Mouse (Mus musculus): Measurements from ENCODE around the gene Cpm.

Cpm gene

DNA sequence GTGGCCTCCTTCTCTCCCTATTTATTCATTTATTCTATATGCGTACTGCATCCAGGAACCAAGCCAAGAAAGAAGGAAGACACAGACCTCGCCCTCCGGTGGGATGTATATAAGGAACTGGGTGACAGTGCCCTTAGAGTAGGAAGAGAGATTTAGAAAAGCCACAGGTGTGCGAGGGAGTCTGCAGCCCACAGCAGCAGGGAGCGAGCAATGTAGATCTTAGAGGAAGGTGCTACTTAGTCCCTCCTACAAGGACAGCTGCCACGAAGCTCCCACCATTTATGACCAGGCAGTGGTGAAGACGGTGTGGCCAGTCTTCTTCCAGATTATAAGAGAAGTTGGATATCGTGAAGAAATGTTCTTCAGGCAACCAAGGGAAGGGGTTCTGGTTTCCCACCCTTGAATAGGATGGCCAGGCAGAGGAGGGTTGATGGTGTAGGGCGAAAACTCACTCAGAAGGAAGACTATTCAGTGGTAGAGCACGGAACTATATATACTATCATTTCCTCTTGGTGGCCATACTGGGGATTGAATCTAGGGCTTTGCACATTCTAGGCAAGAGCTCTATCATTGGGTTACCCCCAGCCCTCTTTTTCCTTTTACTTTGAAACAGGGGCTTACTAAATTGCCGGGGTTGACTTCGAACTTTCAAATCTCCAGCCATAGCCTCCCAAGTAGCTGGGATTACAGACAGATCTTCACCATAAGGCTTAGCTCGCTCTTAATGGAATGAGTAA is 42.8 kb downstream of the Cpm start:
- CTCF ChIA-PET: no interaction called here

DNA sequence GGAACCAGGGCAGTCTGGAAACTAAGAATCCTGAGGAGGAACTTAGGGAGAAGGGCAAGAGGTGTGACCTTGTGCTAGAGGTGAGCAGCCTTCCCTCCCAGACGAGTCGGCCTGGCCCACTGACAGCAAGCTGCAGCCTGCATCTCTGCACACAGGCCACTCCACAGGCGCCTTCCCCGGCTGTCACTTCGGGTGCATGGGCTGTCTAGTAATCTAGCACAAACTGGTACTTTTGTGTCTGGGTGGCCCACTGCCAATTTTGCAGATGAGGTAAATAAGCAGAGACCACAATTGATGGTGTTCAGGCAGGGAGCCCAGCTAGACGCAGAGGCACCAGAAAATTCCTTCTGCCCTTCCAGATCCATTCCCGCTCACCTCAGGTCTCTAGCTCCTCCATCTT is 43.4 kb downstream of the Cpm start:
- CTCF ChIA-PET: no interaction called here

GRCm38 (mm10) chr10:117673913-117674312 is 44.6 kb downstream of the Cpm start:
- CTCF ChIA-PET: interaction anchor here (0.6 to 0.7 kb wide), 2 partner anchors 111 to 442 kb away, joined by 3 to 4 read pairs; no protein-coding TSS in a partner anchor

DNA sequence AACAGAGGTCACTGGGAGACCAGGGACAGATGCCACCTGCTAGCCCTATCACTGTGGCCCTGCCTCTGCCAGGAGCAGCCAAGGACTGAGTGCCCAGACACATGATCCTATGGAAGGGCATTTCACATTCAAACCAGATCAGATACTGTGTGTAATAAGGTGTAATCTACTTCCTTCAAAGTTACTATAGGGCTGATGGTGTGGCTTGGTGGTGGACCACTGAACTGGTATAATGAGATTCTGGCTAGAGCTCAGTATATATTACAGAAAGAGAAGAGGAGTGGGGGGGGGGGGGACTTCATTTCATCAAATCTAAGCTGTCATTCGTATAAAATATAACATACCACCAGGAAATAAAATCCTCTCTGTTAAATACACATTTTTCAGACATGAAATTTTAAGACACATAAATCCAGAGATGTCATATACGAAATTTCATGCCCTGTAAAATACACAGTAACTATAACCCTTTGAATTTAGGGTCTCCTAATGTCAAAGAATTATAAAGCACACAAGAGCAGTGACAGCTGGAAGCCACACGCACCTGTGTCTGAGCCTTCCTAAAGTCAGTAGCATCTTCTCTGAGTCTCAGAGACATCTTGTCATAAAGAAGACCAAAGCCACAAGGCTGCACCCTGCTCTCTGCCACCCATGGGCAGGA is 45.2 kb downstream of the Cpm start:
- CTCF ChIA-PET: interaction anchor here (0.6 to 0.7 kb wide), 2 partner anchors 112 to 443 kb away, joined by 3 to 4 read pairs; no protein-coding TSS in a partner anchor

DNA sequence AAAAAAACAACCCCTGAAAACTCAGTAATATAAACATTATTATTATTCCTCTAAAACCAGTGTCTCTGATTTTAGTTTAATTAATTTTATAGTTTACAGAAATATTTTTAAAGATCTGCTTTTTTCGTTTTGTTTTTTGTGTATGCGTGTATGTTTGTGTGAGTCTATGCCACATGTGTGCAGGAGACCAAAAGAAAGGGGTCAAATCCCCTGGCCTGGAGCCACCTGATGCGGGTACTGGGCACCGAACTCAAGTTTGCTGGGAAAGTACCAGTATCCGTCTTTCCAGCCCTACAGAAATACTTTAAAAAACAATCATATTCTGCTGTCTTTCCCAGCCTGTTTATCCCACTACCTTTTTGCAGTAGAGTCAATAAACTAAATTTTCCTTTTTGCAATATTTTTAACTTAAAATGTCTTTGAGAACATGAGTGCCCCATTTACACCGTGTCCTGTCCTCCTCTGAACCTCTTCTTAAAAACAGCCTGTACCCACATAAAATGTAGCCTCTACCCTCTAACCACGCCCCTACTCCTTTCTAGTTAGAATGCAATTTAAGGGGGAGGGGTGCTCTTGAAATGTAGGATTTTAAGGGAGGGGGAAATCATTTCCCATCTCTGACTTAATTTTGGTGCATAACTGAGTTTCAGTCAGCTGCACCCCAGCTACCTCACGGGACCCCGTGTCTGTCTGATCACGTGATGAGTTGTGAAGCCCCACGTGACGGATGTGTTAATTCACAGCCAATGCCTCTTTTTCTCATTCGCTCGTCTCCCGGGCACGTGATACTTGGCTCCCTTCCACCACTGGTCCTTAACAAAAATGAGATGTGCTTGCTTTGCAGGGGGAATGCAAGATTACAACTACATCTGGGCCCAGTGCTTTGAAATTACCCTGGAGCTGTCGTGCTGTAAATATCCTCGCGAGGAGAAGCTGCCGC is 46.1 kb downstream of the Cpm start:
- CTCF ChIA-PET: interaction anchor here (0.7 kb wide), 1 partner anchor 221 kb away, joined by 3 read pairs; no protein-coding TSS in a partner anchor

DNA sequence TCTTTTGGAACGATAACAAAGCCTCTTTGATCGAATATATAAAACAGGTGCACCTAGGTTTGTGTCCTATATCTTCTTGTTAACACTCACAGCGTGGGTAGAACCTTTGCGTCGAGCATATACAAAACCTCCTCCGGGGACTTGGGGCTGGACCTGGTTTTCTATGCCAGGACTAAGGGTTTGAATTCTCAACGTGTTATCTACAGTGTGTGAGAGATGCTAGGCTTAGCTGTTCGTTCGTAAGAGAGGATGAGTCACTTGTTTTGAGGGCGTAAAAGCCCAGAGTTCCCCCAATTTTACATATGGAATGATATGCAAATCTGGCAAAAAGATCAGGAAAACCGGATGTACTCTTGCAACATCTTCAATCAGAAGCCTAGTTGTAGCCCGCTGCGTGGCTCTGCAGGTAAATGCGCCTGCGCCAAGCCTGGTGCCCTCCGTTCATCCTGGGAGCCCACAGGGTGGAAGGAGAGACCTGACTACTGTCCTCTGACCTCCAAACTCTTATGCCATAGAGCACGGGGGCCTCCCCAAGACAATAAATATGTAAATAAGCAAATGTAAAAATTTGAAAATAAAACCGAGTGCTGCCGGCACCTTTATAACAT is 46.8 kb downstream of the Cpm start:
- CTCF ChIA-PET: interaction anchor here (0.7 kb wide), 1 partner anchor 222 kb away, joined by 3 read pairs; no protein-coding TSS in a partner anchor

GRCm38 (mm10) chr10:117676644-117677313 is 47.5 kb downstream of the Cpm start:
- CTCF ChIA-PET: interaction anchor here (0.7 kb wide), 1 partner anchor 105 kb away, joined by 3 read pairs; no protein-coding TSS in a partner anchor

DNA sequence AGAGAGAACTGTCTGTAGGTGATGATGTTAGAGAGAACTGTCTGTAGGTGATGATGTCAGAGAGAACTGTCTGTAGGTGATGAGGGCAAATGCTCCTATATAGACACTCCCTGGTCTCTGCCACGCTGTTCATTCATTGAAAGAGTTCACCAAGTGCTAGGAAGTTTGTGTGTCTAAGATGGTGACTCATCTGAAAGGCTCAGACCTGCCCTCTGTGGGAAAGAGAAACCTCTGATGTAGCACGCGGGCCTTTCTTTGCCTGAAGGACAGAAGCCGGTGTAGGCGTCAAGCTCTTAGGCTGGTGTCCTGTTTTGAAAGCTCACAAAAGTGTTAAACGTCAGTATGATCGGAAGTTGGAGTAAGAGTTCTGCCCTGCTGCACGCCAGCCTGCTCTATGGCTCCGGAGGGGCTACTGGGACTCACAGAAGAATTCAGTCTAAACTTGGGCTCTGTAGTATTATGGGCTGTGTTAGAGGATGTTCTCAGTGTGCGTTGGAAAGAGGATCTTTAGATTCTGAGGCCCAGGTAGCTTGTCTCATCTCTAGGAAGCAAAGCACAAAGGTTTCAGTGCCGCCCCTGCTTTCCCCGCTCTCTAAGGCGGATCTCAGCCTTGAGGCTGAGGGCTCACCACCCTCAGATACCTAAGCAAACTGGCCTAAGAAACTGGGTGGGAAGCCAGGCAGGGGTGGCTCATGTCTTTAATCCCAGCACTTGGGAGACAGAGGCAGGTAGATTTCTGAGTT is 48.4 kb downstream of the Cpm start:
- CTCF ChIA-PET: no interaction called here

DNA sequence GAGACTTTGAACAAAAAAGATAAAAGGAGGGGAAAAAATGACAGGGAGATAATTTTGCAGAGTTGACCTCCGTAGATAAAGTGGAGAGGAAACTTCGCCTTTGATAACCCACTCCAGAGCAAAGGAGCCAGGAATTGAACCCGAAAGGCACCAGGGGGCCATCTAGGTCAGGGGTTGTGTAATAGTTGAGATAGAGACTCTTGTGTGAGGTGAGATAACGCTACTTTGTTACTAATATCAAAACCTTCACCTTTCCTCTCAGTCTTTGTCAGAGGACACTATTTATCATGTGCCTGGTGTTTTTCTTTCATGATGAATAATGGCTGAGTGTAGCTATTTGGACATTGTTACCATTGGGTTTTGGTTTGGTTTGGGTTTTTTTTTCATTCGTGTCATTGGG is 49.1 kb downstream of the Cpm start:
- CTCF ChIA-PET: no interaction called here

- CTCF ChIA-PET: interaction anchor here (0.5 kb wide), 1 partner anchor 73 kb away, joined by 3 read pairs; no protein-coding TSS in a partner anchor
Measured at GRCm38 (mm10) chr10:117679029-117679686, 49.9 kb downstream of the Cpm start.

DNA sequence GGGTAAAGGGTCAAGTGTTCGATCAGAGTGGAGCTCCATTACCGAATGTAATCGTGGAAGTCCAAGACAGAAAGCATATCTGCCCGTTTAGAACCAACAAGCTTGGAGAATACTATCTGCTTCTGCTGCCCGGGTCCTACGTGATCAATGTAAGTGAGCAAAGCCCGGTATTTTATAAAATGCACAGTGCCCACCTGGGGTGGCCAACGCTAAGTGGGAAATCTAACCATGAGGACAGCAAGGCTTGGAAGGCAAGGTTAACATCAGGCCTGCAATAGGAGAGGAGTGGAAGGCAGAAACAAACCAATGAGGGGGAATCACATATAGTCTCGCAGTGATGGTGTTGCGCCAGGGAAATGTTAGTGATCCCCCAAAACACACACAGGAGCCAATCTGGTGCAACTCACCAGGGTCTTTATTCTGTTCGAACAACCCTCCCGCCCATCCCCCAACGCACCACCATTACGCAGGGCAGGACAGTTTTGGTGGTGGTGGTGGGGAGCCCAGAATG is 50.7 kb downstream of the Cpm start:
- CTCF ChIA-PET: interaction anchor here (0.5 to 0.7 kb wide), 2 partner anchors 72 to 430 kb away, joined by 3 to 8 read pairs; no protein-coding TSS in a partner anchor

DNA sequence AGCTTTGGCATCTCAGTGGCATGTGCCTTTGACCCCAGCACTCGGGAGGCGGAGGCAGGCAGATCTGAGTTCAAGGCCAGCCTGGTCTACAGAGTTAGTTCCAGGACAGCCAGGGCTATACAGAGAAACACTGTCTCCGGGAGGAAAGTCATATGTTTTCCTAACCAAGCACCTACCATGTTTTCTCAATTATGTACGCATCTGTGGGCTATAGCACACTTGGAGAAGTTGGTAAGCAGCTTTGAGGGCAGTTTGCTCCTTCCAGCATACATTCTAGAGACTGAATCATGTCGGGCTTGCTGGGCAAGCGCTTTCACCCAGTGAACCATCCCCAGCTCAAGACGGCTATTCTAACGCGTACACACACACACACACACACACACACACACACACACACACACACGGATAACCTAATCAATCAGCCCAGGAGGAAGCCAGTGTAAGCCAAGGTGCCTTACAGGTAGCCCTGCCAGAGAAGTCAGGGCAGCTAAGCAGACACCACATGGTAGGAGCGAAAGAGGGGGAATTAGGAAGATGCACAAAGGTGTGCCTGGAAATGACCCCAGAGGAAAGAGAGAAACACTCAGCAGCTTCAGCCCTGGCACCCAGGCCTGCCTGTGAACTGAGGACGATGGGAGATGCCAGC is 51.7 kb downstream of the Cpm start:
- CTCF ChIA-PET: interaction anchor here (0.7 to 0.8 kb wide), 2 partner anchors 100 to 431 kb away, joined by 7 to 8 read pairs; no protein-coding TSS in a partner anchor

DNA sequence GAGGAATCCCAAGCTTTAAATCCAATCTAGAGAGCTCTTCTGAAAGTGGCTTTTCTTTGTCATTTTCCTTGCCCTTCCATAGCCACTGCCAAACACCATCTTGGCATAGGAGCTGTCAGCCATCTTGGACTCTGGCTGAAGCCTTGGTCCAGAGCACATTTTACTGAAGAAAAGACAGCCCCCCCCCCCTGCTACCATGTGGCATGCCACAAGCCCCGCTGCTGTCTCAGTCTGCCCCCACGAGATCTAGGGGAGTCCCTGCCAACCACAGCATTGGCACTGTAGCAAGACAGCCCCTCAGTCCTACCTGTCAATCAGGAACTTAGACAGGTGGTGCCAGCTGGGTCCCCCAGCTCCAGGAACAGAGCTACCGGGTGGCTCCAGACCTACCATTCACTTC is 52.2 kb downstream of the Cpm start:
- CTCF ChIA-PET: interaction anchor here (0.8 kb wide), 1 partner anchor 100 kb away, joined by 7 read pairs; no protein-coding TSS in a partner anchor

GRCm38 (mm10) chr10:117681999-117682857 is 52.9 kb downstream of the Cpm start:
- CTCF ChIA-PET: no interaction called here

GRCm38 (mm10) chr10:117682858-117683733 is 53.8 kb downstream of the Cpm start:
- CTCF ChIA-PET: no interaction called here

DNA sequence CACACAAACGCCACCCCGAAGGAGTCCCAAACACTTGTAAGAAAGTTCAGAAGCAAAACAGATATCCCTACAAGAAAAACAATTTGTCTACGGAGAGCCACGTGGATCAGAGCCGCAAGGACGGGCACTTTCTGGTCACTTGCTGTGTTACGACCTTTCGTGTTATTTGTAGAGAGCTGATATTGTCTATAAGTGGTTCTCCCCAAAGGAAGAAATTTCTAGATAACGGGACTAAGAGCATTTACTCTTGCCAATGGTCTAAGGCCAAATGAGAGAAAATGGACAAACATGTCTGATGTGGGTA is 54.4 kb downstream of the Cpm start:
- CTCF ChIA-PET: interaction anchor here (0.5 kb wide), 1 partner anchor 544 kb away, joined by 3 read pairs; no protein-coding TSS in a partner anchor
